Mouse (Mus musculus) bone marrow, adult 2 months (tissue): ENCODE results near the gene Acaa1a.

Experiments used
- CTCF ChIP-seq: fragments of 200-500 bp; IDR thresholded peaks from 2 replicates; pipeline ENCODE4 v1.5.1; 2011; ENCODE audit warnings: low read length, control low read depth; ENCODE audit not compliant: control insufficient read depth, insufficient read depth
- POLR2A ChIP-seq: fragments of 200-500 bp; IDR thresholded peaks from 2 replicates; pipeline ENCODE4 v1.6.1; 2011; ENCODE audit warnings: low read depth, mild to moderate bottlenecking, control low read depth, low read length, borderline replicate concordance; ENCODE audit not compliant: control insufficient read depth

DNA sequence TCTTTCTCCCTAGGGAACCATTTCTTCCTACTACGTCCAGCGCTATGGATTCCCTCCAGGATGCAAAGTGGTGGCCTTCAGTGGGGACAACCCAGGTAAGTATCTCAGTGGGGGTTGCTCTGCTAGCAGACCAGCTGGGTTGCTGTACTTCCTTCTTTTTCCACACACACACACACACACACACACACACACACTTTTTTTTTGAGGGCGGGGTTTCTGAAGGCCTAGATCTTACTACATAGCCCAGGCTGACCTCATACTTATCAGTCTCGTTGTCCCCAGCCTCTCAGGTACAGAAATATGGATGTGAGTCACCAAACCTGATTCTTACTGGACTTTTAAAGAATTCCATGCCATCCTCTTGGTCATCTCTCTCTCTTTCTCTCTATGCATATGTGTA, 38.8 kb downstream of the Acaa1a start:
- TF ChIP-seq CTCF, result no peak
- no peak for TF ChIP-seq POLR2A
